Mouse (Mus musculus) ES-Bruce4 (cell line): Measurements from ENCODE around the gene Olfr427.

ENCODE experiments used
- CTCF ChIP-seq: IDR thresholded peaks from one replicate; pipeline ENCODE4 v1.8.1; 2011; ENCODE audit warnings: low read depth, low read length
- EP300 ChIP-seq: IDR thresholded peaks from 2 replicates; pipeline ENCODE4 v1.6.1; 2011; ENCODE audit warnings: low read depth, low read length; ENCODE audit not compliant: insufficient read depth
- POLR2A ChIP-seq: IDR thresholded peaks from one replicate; pipeline ENCODE4 v1.8.1; 2011; ENCODE audit warnings: low read length; ENCODE audit not compliant: insufficient read depth

DNA sequence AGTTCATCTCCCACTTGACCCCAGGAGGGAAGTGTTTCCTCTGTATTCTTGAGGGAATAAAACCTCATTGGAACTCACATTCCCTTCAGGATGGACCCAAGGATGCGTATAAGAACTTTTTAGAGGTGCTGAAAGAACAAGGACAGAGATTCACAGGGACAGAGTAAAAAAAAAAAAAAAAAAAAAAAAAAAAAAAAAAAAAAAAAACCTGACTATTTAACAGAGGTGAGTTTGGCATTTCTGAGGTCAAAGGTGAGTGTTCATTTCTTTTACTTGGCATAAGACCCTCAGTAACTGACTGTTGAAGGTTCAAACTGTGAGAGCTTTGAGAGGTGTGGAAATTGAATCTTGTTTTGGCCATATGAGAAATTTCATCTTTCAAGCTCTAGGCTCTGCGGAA lies 52.6 kb downstream of the Olfr427 start:
- no peak for TF ChIP-seq POLR2A
- no peak for TF ChIP-seq CTCF
- no peak for TF ChIP-seq EP300
